Mouse (Mus musculus): ENCODE data around the gene Ndufa6.
"Not testable (repeated sequence)": the region's sequence is repeated elsewhere in the genome, so short reads cannot be mapped to it uniquely, and the experiment has no call there.

Gene Ndufa6

GRCm38 (mm10) chr15:82354126-82354945, at the start of gene Ndufa6:
Gene Ndufa6 (minus strand): TSS chr15:82354322.
- peak; percentile 95 to 97 for DNase-seq (ENCODE audit: low spot score in 2 of 2)

- no peak for DNase-seq (ENCODE audit: low spot score in 2 of 2)
Measured at GRCm38 (mm10) chr15:82403606-82404005, 49.5 kb upstream of the Ndufa6 start.

GRCm38 (mm10) chr15:82402741-82403140, 48.6 kb upstream of the Ndufa6 start:
- DNase-seq (ENCODE audit: low spot score in 2 of 2), result no peak

GRCm38 (mm10) chr15:82402106-82402505, 48.0 kb upstream of the Ndufa6 start:
- no peak for DNase-seq (ENCODE audit: low spot score in 2 of 2)

- DNase-seq (ENCODE audit: low spot score in 2 of 2), result no peak
Measured at GRCm38 (mm10) chr15:82401516-82401915, 47.4 kb upstream of the Ndufa6 start.

- DNase-seq (ENCODE audit: low spot score in 2 of 2), result not testable (repeated sequence)
Measured at GRCm38 (mm10) chr15:82395955-82396354, 41.8 kb upstream of the Ndufa6 start.

GRCm38 (mm10) chr15:82393922-82394321, 39.8 kb upstream of the Ndufa6 start, which contains the start of gene Cyp2d11:
Gene Cyp2d11 (minus strand): TSS chr15:82394022.
- not testable (repeated sequence) for DNase-seq (ENCODE audit: low spot score in 2 of 2)

- not testable (repeated sequence) for DNase-seq (ENCODE audit: low spot score in 2 of 2)
Measured at GRCm38 (mm10) chr15:82389916-82390315, 35.8 kb upstream of the Ndufa6 start.

GRCm38 (mm10) chr15:82385729-82386128, 31.6 kb upstream of the Ndufa6 start:
- DNase-seq (ENCODE audit: low spot score in 2 of 2), result no peak

- no peak for DNase-seq (ENCODE audit: low spot score in 2 of 2)
Measured at GRCm38 (mm10) chr15:82382441-82382840, 28.3 kb upstream of the Ndufa6 start.

- no peak for DNase-seq (ENCODE audit: low spot score in 2 of 2)
Measured at GRCm38 (mm10) chr15:82380714-82381062, 26.6 kb upstream of the Ndufa6 start.

GRCm38 (mm10) chr15:82379871-82380713, 26.0 kb upstream of the Ndufa6 start, which contains the start of gene Cyp2d22:
Gene Cyp2d22 (minus strand): TSS chr15:82380260.
- DNase-seq (ENCODE audit: low spot score in 2 of 2), result peak; percentile 10 to 16

- DNase-seq (ENCODE audit: low spot score in 2 of 2), result no peak
Measured at GRCm38 (mm10) chr15:82379511-82379870, 25.4 kb upstream of the Ndufa6 start.

GRCm38 (mm10) chr15:82378261-82379180, 24.4 kb upstream of the Ndufa6 start:
- no peak for DNase-seq (ENCODE audit: low spot score in 2 of 2)

GRCm38 (mm10) chr15:82377701-82378100, 23.6 kb upstream of the Ndufa6 start:
- no peak for DNase-seq (ENCODE audit: low spot score in 2 of 2)

- DNase-seq (ENCODE audit: low spot score in 2 of 2), result no peak
Measured at GRCm38 (mm10) chr15:82376393-82377138, 22.4 kb upstream of the Ndufa6 start.

- no peak for DNase-seq (ENCODE audit: low spot score in 2 of 2)
Measured at GRCm38 (mm10) chr15:82375855-82376254, 21.7 kb upstream of the Ndufa6 start.

- no peak for DNase-seq (ENCODE audit: low spot score in 2 of 2)
Measured at GRCm38 (mm10) chr15:82374437-82374836, 20.3 kb upstream of the Ndufa6 start.

- no peak for DNase-seq (ENCODE audit: low spot score in 2 of 2)
Measured at GRCm38 (mm10) chr15:82372991-82373390, 18.9 kb upstream of the Ndufa6 start.

GRCm38 (mm10) chr15:82372446-82372845, 18.3 kb upstream of the Ndufa6 start:
- DNase-seq (ENCODE audit: low spot score in 2 of 2), result no peak

GRCm38 (mm10) chr15:82368851-82369250, 14.7 kb upstream of the Ndufa6 start:
- DNase-seq (ENCODE audit: low spot score in 2 of 2), result no peak
